Mouse (Mus musculus): ENCODE data around the gene Kif13a.
A peak's percentile ranks its signal among the peaks of the same experiment; 100 is the strongest.

Gene Kif13a

DNA sequence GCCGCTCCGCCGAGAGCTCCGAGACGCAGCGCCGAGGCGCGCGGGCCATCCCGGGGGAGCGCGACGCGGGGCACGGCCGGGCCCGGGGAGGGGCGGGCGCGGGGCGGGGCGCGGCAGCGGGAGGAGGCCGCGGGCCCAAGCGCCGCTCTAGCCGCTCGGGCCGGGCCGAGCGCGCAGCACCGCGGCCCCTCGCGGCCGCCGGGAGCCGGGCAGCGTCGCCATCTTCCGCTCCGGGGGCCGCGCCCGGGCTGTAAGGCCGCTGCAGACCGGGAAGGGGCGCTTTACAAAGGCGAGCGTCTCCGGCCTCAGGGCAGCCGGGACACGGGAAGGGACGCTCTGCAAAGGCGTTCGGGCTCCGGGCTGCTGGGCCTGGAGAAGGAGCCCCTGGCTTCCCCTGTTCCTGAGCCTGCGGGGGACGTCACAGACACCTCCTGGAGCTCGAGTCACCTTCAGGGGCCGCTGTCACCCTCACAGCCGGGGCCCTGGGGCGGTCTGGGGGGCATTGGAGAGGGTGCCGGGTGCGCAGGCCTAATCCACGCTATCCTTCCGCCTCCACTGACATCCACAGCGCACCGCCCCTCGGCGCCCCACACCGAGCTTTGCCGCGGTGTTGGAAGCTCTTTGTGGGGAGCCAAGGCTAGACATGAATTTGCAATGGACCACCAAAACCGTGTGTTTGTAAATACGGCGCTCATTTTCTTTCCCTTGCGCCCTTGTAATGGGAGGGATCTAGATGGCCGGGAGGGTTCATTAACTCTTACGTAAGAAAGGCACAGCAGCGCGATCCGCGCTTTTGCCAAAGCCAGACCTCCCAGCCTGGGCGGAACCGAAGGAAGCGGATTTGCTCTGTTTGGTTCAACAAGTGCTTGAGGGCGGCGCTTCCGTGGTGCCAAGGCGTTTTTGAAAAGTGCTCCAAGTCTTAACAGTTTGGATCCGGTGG, at the start of gene Kif13a:
TSS of gene Kif13a (minus strand) at position 149 of the 940 bp plus-strand sequence.
- DNase-seq: peak; percentile 85

GRCm38 (mm10) chr13:46976532-46976931, 46.9 kb upstream of the Kif13a start:
- DNase-seq: no peak

GRCm38 (mm10) chr13:46975930-46976329, 46.3 kb upstream of the Kif13a start:
- no peak for DNase-seq

- no peak for DNase-seq
Observed at GRCm38 (mm10) chr13:46975031-46975551, 45.4 kb upstream of the Kif13a start.

DNA sequence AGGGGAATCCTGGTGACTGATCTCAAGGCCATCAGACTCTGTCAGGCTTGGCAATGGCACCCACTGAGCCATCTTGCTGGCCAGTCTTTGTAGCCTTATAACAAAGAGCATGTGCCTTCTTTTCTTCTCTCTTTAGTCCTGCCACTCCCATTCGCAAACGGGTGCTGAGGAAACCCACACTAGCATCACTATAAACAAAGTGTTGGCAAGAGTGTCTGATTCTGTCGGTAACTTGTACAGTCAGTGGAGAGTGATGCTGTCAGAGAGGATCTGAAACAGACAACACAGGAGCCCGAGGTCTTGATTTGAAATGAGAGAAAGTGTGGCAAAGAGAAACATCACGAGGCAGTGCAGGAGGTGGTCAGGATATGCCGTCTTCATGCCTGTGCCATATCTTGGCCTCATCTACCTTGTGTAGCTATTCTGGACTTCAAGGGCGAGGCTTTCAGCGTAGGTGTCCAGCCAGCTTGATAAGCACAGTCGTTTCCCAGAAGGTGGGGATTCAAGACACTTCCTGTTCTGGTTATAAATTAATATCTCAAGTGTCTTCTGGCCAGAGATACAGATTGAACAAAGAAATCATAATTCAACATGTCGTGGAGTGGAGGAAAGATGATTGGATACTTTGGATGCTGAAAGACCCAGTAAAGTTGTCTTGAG, 40.7 kb upstream of the Kif13a start:
- DNase-seq: no peak

DNA sequence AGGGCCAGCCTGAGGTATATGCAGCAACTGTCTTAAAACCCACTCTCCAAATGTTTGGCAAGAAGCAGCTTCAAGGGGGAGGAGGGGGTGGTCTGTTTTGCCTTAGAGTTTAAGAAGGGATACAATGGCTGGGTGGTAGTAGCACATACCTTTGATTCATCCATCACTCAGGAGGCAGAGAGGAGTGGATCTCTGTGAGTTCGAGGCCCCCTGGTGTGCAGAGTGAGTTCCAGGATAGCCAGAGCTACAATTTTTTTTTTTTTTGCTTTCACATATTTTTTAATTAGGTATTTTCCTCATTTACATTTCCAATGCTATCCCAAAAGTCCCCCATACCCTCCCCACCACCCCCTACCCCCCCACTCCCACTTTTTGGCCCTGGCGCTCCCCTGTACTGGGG, 39.0 kb upstream of the Kif13a start:
- DNase-seq: no peak

DNA sequence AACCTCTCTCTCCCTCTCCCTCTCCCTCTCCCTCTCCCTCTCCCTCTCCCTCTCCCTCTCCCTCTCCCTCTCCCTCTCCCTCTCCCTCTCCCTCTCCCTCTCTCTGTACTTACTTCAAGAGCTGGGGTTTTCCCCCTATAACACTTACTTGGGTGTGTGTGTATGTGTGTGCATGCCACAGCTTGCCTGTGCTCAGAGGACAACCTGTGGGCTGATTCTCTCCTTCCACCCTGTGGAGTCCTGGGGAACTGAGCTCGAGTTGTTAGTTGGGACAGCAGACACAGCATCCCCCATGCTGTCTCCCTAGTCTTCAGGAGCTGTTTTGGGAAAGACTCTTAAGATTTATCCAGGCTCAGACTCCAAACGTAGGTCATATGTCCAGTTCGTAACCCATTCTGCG, 37.6 kb upstream of the Kif13a start:
- no peak for DNase-seq

DNA sequence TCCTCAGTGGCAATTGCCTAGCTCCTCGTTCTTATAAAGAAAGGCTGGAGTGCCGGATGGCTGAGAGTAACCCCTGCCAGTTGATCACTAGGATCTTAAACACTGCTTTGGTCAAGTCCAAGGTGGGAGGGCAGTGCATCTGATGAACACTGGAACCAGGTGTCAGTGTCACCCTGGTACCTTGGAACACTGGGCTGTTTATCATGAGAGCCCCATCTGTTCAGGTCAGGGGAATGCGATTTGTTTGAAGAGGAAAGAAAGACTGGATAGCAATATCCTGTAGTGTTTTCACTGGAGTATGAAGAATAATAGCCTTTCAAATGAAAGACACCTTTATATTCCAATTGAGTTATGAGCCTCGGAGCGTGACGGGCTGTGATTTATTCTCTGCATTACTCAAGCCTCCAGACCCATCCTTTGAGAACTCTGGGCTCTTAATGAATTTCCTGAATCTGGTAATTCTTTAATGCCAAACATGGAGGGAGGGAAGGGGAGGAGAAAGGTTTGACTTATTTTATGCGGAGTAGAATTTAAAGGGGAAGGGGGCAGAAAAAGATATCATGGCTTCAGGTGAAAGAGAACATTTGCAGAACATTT, 31.3 kb upstream of the Kif13a start:
- no peak for DNase-seq

DNA sequence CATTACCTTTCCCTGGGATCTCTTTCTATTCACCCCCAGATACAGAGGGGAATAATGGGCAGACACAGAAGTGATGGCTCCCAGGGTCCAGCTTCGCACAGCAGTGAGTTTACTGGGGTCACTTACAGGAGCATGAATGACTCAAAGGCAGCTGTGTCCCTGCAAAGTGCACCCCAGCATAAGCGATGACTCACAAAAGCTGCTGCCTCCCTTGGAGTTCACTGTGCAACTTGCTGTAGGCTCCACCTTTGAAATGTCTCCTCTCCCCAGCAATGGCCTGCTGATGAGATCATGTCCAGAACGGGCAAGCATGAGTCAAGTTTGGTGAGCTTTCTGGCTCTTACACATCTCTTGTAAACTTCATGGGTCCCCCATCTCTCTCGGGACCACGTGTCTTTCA, 29.5 kb upstream of the Kif13a start:
- no peak for DNase-seq

- no peak for DNase-seq
Observed at GRCm38 (mm10) chr13:46951212-46951611, 21.5 kb upstream of the Kif13a start.

GRCm38 (mm10) chr13:46949741-46950140, 20.1 kb upstream of the Kif13a start:
- DNase-seq: no peak

GRCm38 (mm10) chr13:46948027-46948426, 18.4 kb upstream of the Kif13a start:
- DNase-seq: no peak

DNA sequence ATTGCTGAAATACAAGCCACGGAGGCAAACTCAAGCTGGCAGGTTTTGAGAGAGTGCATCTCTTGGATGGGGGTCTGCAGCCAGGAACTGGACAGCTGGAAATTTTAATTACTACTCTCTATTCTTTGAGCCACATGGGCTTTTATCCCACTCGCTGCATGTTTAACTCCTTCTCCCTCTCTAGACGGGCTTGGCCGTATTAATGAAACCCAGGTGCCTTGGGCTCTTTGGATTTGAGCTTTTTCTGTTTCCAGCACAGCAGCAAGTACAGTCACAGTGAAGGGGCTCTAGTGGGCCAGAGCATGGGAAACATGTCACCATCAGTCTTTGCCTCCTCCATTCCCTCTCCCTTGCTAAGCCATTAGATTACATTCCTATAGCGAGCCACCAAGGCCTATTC, 16.4 kb upstream of the Kif13a start:
- DNase-seq: no peak

- DNase-seq: no peak
Observed at GRCm38 (mm10) chr13:46945256-46945655, 15.6 kb upstream of the Kif13a start.

- no peak for DNase-seq
Observed at GRCm38 (mm10) chr13:46943294-46943693, 13.6 kb upstream of the Kif13a start.

DNA sequence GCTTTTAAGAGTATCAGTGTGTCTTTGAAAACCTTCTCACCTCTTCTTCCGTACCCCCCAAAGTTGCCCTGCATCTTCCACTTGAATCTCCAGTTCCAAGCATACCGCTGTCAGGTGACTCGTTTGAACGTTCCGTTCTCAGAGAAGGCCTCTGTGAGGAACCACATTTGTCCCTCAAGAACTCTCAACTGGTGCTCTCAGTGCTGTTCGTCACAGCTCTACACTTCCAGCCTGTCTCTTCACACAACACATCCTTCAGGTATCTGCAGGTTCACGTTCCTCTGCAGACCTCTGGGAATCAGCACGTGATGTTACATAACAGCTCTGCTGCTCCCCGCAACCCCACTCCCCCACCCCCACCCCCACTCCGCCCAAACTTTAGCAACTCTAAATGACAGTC, 4.4 kb upstream of the Kif13a start:
- DNase-seq: no peak

GRCm38 (mm10) chr13:46932846-46933245, 3.2 kb upstream of the Kif13a start:
- DNase-seq: no peak

- DNase-seq: no peak
Observed at GRCm38 (mm10) chr13:46932049-46932448, 2.4 kb upstream of the Kif13a start.

- peak; percentile 26 for DNase-seq
Observed at GRCm38 (mm10) chr13:46930659-46931046, 986 bp upstream of the Kif13a start.

GRCm38 (mm10) chr13:46928961-46929691, 541 bp downstream of the Kif13a start:
- DNase-seq: peak; percentile 37

DNA sequence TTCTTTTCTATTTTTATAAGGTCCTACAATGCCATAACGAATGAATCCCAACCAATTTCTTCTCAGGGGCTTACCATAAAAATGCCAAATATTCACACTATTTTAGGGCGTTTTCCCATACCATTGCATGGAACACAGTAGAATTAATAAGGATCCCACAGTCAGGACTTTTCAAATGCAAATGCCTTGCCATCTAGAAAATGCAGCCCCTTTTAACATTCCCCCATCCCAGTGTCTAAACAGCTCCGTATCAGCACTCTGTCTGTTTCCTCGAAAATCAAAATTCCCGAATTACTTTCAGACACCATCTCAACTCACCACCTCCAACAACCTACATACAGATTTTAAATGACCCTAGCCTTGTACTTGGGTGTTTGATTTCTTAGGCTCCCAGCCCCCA, 1.3 kb downstream of the Kif13a start:
- DNase-seq: no peak

GRCm38 (mm10) chr13:46925671-46926070, 4.0 kb downstream of the Kif13a start:
- DNase-seq: no peak

DNA sequence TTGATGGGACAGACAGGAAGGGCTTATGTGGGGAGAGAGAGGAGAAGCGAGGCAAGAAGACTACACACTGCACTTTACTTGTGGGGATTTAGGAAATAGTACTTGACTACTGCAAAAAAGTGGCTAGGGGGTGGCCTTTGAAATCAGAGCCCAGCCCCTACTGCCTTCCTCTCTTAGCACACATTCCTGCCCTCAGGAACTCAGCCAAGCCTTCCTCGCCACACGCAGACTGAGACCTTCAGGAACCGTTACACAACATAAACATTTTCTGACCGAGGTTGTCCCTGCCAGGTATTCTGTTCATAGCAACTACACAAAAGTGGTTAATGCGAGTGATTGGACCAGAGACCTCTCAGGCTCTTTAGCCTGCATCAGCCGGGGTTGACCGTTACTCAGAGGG, 8.1 kb downstream of the Kif13a start:
- DNase-seq: no peak
